15 mouse cellular contexts compared by ENCODE assay signal in genomic region chr11:120148201-120148855, GRCm38 (mm10).
"Had no signal": no experiment of that assay in that cellular context is flagged by ENCODE, and none has a peak within 500 bp of the region (broad histone marks: within the 10 kb centered on the region; RNA-seq: fewer than 3 reads in every experiment).

No protein-coding gene starts in this region.

- H3K36me3 ChIP-seq: midbrain, embryonic 15.5 days had no signal

- H3K27me3 ChIP-seq: liver, embryonic 15.5 days; megakaryocyte, embryonic 14.5 days; midbrain, embryonic 15.5 days; neural tube, embryonic 12.5 days had no signal

- DNase-seq: lung, adult 2 months; lung, postnatal 10 days; lung, postnatal 4 days; right cerebral cortex, postnatal 4 days; spleen, adult 18-20 months; thymus, adult 18-20 months; thymus, postnatal 14 days had no signal

- H3K4me2 ChIP-seq: midbrain, embryonic 11.5 days; midbrain, embryonic 15.5 days had no signal

- H3K4me3 ChIP-seq: left cerebral cortex, adult 2 months; limb, embryonic 10.5 days; midbrain, embryonic 15.5 days; neural tube, embryonic 12.5 days had no signal

- H3K9me3 ChIP-seq: limb, embryonic 10.5 days; liver, embryonic 15.5 days; megakaryocyte, embryonic 14.5 days; midbrain, embryonic 15.5 days; neural tube, embryonic 12.5 days had no signal

- ATAC-seq: hindbrain, postnatal 0 days; midbrain, embryonic 15.5 days had no signal

- H3K27ac ChIP-seq: hindbrain, postnatal 0 days; left cerebral cortex, adult 2 months; limb, embryonic 10.5 days; liver, embryonic 15.5 days; midbrain, embryonic 15.5 days; neural tube, embryonic 12.5 days had no signal

- H3K9ac ChIP-seq: liver, embryonic 15.5 days; midbrain, embryonic 15.5 days; neural tube, embryonic 12.5 days had no signal
